Mouse (Mus musculus): Measurements from ENCODE around the gene Fmo2. TPM values are rescaled to one million over a fixed set of nuclear protein-coding genes. Genes with fewer than 3 reads are reported as not detected.

Gene Fmo2
- total and polyA plus RNA-seq, 3 experiments = not detected

DNA sequence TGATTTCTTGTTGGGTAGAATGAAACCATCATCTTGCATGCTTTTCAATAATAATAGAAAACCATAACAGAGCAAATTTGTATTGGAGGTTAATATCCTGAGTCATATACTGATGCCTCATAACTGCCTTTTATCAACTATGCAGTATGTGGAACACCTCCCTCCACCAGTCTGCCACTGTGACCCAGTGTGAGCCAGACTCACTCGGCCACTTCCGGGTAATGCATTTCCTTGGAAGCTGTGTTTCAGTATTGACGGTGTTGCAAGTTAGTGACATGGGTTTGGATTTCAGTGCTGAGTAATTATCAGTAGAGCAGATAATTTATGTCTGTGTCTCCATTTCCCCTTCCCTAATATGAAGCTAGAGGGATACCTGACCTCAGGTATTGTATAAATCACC lies 34.9 kb downstream of the Fmo2 start:
- Histone ChIP-seq H3K27ac (ENCODE audit: control insufficient read depth, low read depth, low read length) (no peak overlapping the region), H3K9ac (ENCODE audit: control insufficient read depth, low read depth, low read length, poor library complexity, severe bottlenecking) (no peak overlapping the region), H3K79me2 (ENCODE audit: control insufficient read depth, insufficient read depth, low read length, poor library complexity) (no peaks in the 10 kb centered on the region), H3K9me3 (replicated peaks; ENCODE audit: insufficient read depth, low read length) (no peaks in the 10 kb centered on the region), H3K36me3 (ENCODE audit: control insufficient read depth in 1 of 2, insufficient read depth in 2 of 2, low read length in 2 of 2) (no peaks in the 10 kb centered on the region), H3K4me1 (ENCODE audit: control insufficient read depth in 1 of 2, insufficient read depth in 2 of 2, low read length in 2 of 2) (no peaks in the 10 kb centered on the region), H3K4me3 (ENCODE audit: control insufficient read depth in 1 of 2, insufficient read depth in 1 of 2, low read depth in 2 of 2, low read length in 2 of 2) (no peak overlapping the region), H3K27me3 (ENCODE audit: control insufficient read depth in 1 of 2, insufficient read depth in 2 of 2, low read length in 2 of 2) (no peaks in the 10 kb centered on the region; a peak in 1 of 4 replicates)
- DNase-seq (ENCODE audit: low read depth, low spot score) = no peak
- TF ChIP-seq ZKSCAN1 (IDR thresholded peaks at IDR 0.05; ENCODE audit: low read depth, low read length) (no peak), CTCF (IDR thresholded peaks at IDR 0.05 in 2 of 3, conservative IDR thresholded peaks at IDR 0.05 in 1 of 3; ENCODE audit: control insufficient read depth in 1 of 3, insufficient read depth in 1 of 3, low read depth in 2 of 3, low read length in 3 of 3, poor library complexity in 1 of 3, severe bottlenecking in 1 of 3) (no peak), GABPA (IDR thresholded peaks at IDR 0.05; ENCODE audit: low read depth, low read length) (no peak), TBP (IDR thresholded peaks at IDR 0.05; ENCODE audit: low read depth, low read length) (no peak), BHLHE40 (IDR thresholded peaks at IDR 0.05; ENCODE audit: borderline replicate concordance, low read depth, low read length) (no peak)

- H3K27me3 ChIP-seq (ENCODE audit: control insufficient read depth in 1 of 2, insufficient read depth in 2 of 2, low read length in 2 of 2) = no peaks in the 10 kb centered on the region; a peak in 1 of 4 replicates
- no peak overlapping the region for H3K27ac ChIP-seq (ENCODE audit: control insufficient read depth, low read depth, low read length)
- DNase-seq (ENCODE audit: low read depth, low spot score) = no peak
- H3K79me2 ChIP-seq (ENCODE audit: control insufficient read depth, insufficient read depth, low read length, poor library complexity) = no peaks in the 10 kb centered on the region
- TF ChIP-seq TBP (IDR thresholded peaks at IDR 0.05; ENCODE audit: low read depth, low read length) (no peak), RCOR1 (IDR thresholded peaks at IDR 0.05; ENCODE audit: low read depth, low read length) (no peak), RAD21 (IDR thresholded peaks at IDR 0.05; ENCODE audit: low read depth, low read length) (no peak), SIN3A (IDR thresholded peaks at IDR 0.05; ENCODE audit: low read length) (no peak), POLR2AphosphoS2 (IDR thresholded peaks at IDR 0.05; ENCODE audit: low read length) (no peak), TCF12 (IDR thresholded peaks at IDR 0.05; ENCODE audit: low read depth, low read length) (no peak), MAFK (IDR thresholded peaks at IDR 0.05; ENCODE audit: borderline replicate concordance, low read depth, low read length) (no peak), E2F4 (IDR thresholded peaks at IDR 0.05; ENCODE audit: borderline replicate concordance, low read depth, low read length) (no peak), ELF1 (IDR thresholded peaks at IDR 0.05; ENCODE audit: low read depth, low read length) (no peak), HCFC1 (IDR thresholded peaks at IDR 0.05; ENCODE audit: low read depth, low read length) (no peak), POLR2A (IDR thresholded peaks at IDR 0.05; ENCODE audit: control insufficient read depth in 1 of 2, insufficient read depth in 1 of 2, low read depth in 1 of 2, low read length in 2 of 2, poor library complexity in 1 of 2) (no peak), SMC3 (IDR thresholded peaks at IDR 0.05; ENCODE audit: low read depth, low read length) (no peak), CHD1 (IDR thresholded peaks at IDR 0.05; ENCODE audit: low read depth, low read length) (no peak), UBTF (IDR thresholded peaks at IDR 0.05; ENCODE audit: borderline replicate concordance, insufficient read depth, low read depth, low read length) (no peak), NRF1 (IDR thresholded peaks at IDR 0.05; ENCODE audit: insufficient read depth, low read depth, low read length, poor library complexity, severe bottlenecking) (no peak), ZNF384 (IDR thresholded peaks at IDR 0.05; ENCODE audit: low read depth, low read length) (no peak)
- H3K9ac ChIP-seq (ENCODE audit: control insufficient read depth, low read depth, low read length, poor library complexity, severe bottlenecking) = no peak overlapping the region
- H3K4me3 ChIP-seq (ENCODE audit: control insufficient read depth in 1 of 2, insufficient read depth in 1 of 2, low read depth in 2 of 2, low read length in 2 of 2) = no peak overlapping the region
- no peaks in the 10 kb centered on the region for H3K36me3 ChIP-seq (ENCODE audit: control insufficient read depth in 1 of 2, insufficient read depth in 2 of 2, low read length in 2 of 2)
- no peaks in the 10 kb centered on the region for H3K9me3 ChIP-seq (replicated peaks; ENCODE audit: insufficient read depth, low read length)
- H3K4me1 ChIP-seq (ENCODE audit: control insufficient read depth in 1 of 2, insufficient read depth in 2 of 2, low read length in 2 of 2) = no peaks in the 10 kb centered on the region
Observed at GRCm38 (mm10) chr1:162862328-162862727, 36.2 kb downstream of the Fmo2 start.

All from MEL (cell line).